Mouse (Mus musculus) kidney, embryonic 15.5 days (tissue): Measurements from ENCODE around the gene Rev3l. TPM values are rescaled to one million over a fixed set of nuclear protein-coding genes. Genes with fewer than 3 reads are reported as not detected.
"Not testable (repeated sequence)": the region's sequence is repeated elsewhere in the genome, so short reads cannot be mapped to it uniquely, and the experiment has no call there.

Experiments
- ATAC-seq: fragments of 200-750 bp; cut with Nextera tagmentation; replicated peaks from 2 replicates; pipeline ENCODE4 v1.8.0; 2017; ENCODE audit warnings: moderate TSS enrichment; ENCODE audit not compliant: low FRiP score
- H3K27ac ChIP-seq: fragments of 300-500 bp; sonication (generic); 2 replicates; pipeline ENCODE4 v1.5.1; 2015; ENCODE audit warnings: mild to moderate bottlenecking, inconsistent platforms
- H3K27me3 ChIP-seq: fragments of 300-500 bp; sonication (generic); 2 replicates; pipeline ENCODE4 v1.6.1; 2015; ENCODE audit warnings: inconsistent platforms
- H3K36me3 ChIP-seq: fragments of 300-500 bp; sonication (generic); 2 replicates; pipeline ENCODE4 v1.6.1; 2015; ENCODE audit warnings: inconsistent platforms
- H3K4me1 ChIP-seq: fragments of 300-500 bp; sonication (generic); 2 replicates; pipeline ENCODE4 v1.6.1; 2015; ENCODE audit warnings: inconsistent platforms
- H3K4me2 ChIP-seq: fragments of 300-500 bp; sonication (generic); 2 replicates; pipeline ENCODE4 v1.6.1; 2015; ENCODE audit warnings: moderate library complexity, mild to moderate bottlenecking, inconsistent platforms
- H3K4me3 ChIP-seq: fragments of 300-500 bp; sonication (generic); replicated peaks from 2 replicates; pipeline ENCODE4 v1.5.1; 2015; ENCODE audit warnings: mild to moderate bottlenecking, inconsistent platforms
- H3K9ac ChIP-seq: fragments of 300-500 bp; sonication (generic); 2 replicates; pipeline ENCODE4 v1.6.1; 2015; ENCODE audit warnings: mild to moderate bottlenecking, inconsistent platforms
- H3K9me3 ChIP-seq: fragments of 300-500 bp; sonication (generic); replicated peaks from 2 replicates; pipeline ENCODE4 v1.6.1; 2016; ENCODE audit warnings: inconsistent platforms
- WGBS: fragments of 180-500 bp; shearing (Covaris S2); methylation state at CpG from one replicate; pipeline ENCODE4 v1.1.7; 2015; ENCODE audit warnings: mixed read lengths; 5-methylcytosine and 5-hydroxymethylcytosine counted together
- polyA plus RNA-seq: library from polyadenylated mRNA; unstranded; fragments of >200 nt; fragmentation: Nextera tagmentation; extraction: Ambion mirVana; gene quantifications from 2 replicates; pipeline ENCODE4 v1.2.1, GENCODE M21; 2015

The Rev3l gene
- polyA plus RNA-seq, 1 experiment from 2014 or later: 15.5 TPM

GRCm38 (mm10) chr10:39842621-39843020 lies 110.7 kb downstream of the Rev3l start:
- Histone ChIP-seq H3K4me1 (no peaks in the 10 kb centered on the region), H3K27ac (no peak overlapping the region), H3K4me3 (no peak overlapping the region), H3K4me2 (no peak overlapping the region), H3K27me3 (no peaks in the 10 kb centered on the region), H3K36me3 (peaks cover 61% of the 10 kb centered on the region), H3K9me3 (no peaks in the 10 kb centered on the region), H3K9ac (no peak overlapping the region)
- no peak for ATAC-seq
- 90% methylated on average over 1 of the region's 1 CpGs for WGBS

DNA sequence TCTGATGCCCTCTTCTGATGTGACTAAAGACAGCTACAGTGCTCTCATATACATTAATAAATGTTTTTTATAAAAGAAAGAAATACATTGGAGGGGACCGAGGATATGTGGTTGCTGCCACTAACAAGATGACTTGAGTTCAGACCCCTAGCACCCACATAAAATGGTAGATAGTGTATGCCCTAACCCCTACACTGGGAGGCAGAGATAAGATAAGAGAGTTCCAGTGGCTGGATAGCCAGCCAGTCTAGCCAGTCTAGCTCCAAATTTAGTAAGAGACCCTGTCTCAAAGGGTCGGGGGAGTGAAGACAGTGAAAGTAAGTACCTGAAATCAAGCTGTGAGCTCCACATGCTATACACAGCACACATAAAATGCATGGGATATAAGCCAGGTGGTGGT lies 133.6 kb downstream of the Rev3l start:
- H3K4me2 ChIP-seq: no peak overlapping the region
- WGBS: 85% methylated on average over 2 of the region's 2 CpGs

DNA sequence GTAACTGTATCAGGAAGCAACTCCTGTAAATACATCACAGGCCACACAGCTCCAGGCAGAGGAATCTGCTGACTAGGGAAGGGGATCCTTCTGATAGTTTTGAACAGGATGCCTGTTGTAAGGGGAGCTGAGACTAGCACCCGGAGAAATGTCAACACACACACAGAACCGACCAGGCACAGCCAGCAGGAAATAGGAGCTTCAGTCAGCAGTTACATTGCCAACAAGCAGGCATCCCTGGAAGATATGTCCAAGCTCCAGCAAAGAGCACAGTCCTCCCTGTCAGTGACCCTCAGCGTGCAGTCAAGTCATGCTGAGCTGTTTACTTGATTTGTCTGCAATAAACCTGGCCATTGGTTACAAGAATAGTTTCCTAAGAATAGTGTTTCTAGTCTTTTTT lies 156.7 kb downstream of the Rev3l start:
- Histone ChIP-seq H3K27ac (no peak overlapping the region), H3K27me3 (no peaks in the 10 kb centered on the region), H3K4me3 (no peak overlapping the region), H3K9ac (no peak overlapping the region), H3K9me3 (no peaks in the 10 kb centered on the region), H3K36me3 (no peaks in the 10 kb centered on the region), H3K4me2 (no peak overlapping the region), H3K4me1 (no peaks in the 10 kb centered on the region)
- 53% methylated on average over 3 of the region's 3 CpGs for WGBS
- no peak for ATAC-seq

More for the DNA sequence above, 133.6 kb downstream of the Rev3l start:
- no peak overlapping the region for H3K4me3 ChIP-seq
- H3K4me1 ChIP-seq: no peaks in the 10 kb centered on the region
- H3K9me3 ChIP-seq: no peaks in the 10 kb centered on the region
- no peak overlapping the region for H3K9ac ChIP-seq
- peaks cover 70% of the 10 kb centered on the region for H3K36me3 ChIP-seq
- H3K27me3 ChIP-seq: no peaks in the 10 kb centered on the region
- H3K27ac ChIP-seq: no peak overlapping the region
- no peak for ATAC-seq

DNA sequence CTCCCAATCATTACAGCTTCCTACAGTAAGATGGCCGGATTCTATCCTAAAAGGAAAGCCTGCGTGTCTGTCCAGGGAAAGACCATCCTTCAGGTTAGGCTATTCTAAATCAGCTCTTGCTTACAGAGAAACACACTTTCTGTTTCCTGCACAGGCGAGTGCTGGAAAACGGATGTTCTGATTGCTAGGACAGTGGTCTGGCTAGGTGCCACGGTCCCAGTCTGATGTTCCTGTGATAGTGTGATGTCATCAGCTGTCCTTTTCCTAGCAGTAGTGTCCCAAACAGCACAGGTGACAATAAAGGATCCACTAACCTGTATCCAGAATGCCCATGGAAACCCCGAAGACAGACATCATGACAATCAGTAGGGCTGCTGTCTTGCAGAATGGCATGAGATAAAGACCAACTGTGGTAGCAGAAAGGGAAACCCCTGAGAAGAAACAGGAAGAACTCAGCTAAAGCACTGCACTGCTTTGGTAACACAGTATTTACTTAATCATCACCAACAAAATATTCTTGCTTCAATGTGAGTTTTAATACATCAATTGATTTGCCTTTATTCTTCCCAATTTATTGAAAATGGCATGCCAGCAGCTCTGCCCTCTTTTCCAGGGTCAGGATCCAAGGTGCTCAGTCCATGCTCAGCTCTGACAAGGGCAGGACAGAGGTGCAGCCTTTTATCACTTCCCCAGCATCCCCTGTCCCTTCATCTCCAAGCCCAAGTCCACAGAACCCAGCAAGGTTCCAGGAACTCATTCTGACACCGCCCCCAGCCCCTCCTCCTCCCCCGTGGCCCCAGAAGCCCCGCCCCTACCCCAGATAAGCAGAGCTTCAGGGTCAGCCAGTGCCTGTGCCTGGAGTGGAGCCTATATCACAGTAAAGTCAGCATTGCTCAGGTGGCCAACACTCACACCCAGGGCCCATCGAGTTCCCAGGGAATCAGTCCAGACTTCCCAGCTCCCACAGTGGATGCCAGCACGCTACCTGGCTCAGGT lies 162.1 kb downstream of the Rev3l start:
- Histone ChIP-seq H3K36me3 (no peaks in the 10 kb centered on the region), H3K27me3 (no peaks in the 10 kb centered on the region), H3K4me1 (peaks cover 7% of the 10 kb centered on the region), H3K4me3 (no peak overlapping the region), H3K27ac (no peak overlapping the region), H3K9me3 (no peaks in the 10 kb centered on the region), H3K4me2 (no peak overlapping the region), H3K9ac (no peak overlapping the region)
- WGBS: 70% methylated on average over 11 of the region's 11 CpGs
- no peak for ATAC-seq

GRCm38 (mm10) chr10:39896503-39896902 lies 164.6 kb downstream of the Rev3l start:
- H3K4me1 ChIP-seq: peaks cover 12% of the 10 kb centered on the region
- ATAC-seq: no peak

DNA sequence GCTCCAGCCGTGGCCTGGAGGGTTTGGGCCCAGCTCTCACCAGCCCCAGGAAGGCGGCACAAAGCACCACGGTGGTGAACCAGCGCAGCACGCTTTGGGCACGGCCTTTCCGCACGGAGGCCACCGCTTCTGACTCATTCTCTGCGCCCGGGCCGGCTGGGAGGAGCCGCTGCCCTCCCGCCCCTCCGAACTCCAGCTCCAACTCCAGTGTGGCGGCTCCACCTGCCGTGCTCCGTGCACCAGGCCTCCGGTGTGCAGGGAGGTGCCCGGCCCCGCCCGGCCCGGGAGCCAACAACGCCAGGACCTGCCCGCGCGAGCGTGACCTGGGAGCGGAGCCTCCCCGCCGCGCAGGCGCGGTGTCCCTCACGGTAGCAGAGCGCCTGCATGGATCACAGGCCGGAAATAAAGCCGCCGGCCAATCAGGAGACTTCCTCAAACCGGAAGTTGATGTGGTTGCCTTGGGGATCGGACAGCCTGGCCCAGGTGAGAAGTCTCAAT lies 167.0 kb downstream of the Rev3l start, which contains the start of gene Mfsd4b4:
Mfsd4b4 (minus strand) TSS at position 365 of the 498 bp plus-strand sequence.
- H3K9ac ChIP-seq: peak within 1 kb of the TSS; percentile 73
- H3K27me3 ChIP-seq: no peaks in the 10 kb centered on the region
- ATAC-seq: peak; percentile 99
- WGBS: 1% methylated on average over 41 of the region's 41 CpGs
- peak within 1 kb of the TSS; percentile 92 for H3K27ac ChIP-seq
- H3K4me3 ChIP-seq: peak within 1 kb of the TSS; percentile 75
- no peaks in the 10 kb centered on the region for H3K9me3 ChIP-seq
- no peaks in the 10 kb centered on the region for H3K36me3 ChIP-seq
- peak within 1 kb of the TSS; percentile 74 for H3K4me2 ChIP-seq
- peaks cover 12% of the 10 kb centered on the region for H3K4me1 ChIP-seq

More at GRCm38 (mm10) chr10:39896503-39896902, 164.6 kb downstream of the Rev3l start:
- Histone ChIP-seq H3K27ac (no peak overlapping the region), H3K27me3 (no peaks in the 10 kb centered on the region), H3K4me3 (no peak overlapping the region), H3K9ac (no peak overlapping the region), H3K4me2 (no peak overlapping the region), H3K9me3 (no peaks in the 10 kb centered on the region), H3K36me3 (no peaks in the 10 kb centered on the region)
- WGBS: 89% methylated on average over 5 of the region's 5 CpGs

- H3K4me2 ChIP-seq: no peak overlapping the region
- H3K9ac ChIP-seq: no peak overlapping the region
- H3K4me1 ChIP-seq: peaks cover 10% of the 10 kb centered on the region; the same call in 1 of the 2 replicates
- no peaks in the 10 kb centered on the region for H3K36me3 ChIP-seq
- H3K9me3 ChIP-seq: no peaks in the 10 kb centered on the region
- H3K4me3 ChIP-seq: no peak overlapping the region
- H3K27ac ChIP-seq: no peak overlapping the region
- no peaks in the 10 kb centered on the region for H3K27me3 ChIP-seq
- WGBS: 72% methylated on average over 3 of the region's 3 CpGs
- no peak for ATAC-seq
Observed at GRCm38 (mm10) chr10:39904191-39904590, 172.3 kb downstream of the Rev3l start.

DNA sequence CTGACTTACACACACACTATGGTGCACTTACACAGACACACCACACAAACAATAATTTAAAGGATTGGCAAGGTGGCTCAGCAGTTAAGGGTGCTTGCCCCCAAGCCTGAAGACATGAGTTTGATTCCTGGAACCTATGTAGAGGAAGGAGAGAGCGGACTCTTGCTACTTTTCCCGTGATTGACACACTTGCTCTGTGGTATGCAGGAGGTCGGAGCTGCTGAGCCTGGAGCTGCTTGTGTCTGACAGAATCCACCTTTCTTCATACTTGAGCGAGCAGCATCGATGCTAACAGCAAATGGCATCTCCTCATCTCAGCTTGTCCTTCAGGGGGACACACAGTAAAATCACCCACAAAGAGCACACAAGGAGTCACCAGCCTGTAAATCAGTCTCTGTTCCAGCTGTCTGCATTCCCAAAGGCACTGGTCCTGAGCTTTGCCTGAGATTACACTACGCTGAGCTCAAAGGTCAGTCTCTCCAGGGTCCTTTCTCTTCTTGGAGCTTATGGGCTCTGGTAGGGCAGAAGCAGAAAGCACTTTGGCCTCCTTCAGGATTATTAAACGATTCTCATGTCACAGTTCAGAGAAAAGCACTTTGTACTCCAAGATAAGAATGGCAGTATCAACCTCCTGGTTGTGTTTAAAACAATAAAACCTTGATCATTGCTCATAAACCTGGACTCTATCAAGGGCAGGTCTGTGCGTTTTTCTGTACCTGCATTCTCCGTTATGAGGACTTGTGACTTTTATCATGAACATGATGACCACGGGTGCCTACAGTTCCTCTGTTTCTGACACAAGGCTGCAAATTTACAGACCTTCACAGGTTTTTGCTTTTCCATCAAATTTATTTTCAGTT lies 175.1 kb downstream of the Rev3l start:
- Histone ChIP-seq H3K4me1 (peaks cover 5% of the 10 kb centered on the region; the same call in 1 of the 2 replicates), H3K27ac (peak overlapping the region; percentile 59; the same call in 1 of the 2 replicates), H3K9me3 (no peaks in the 10 kb centered on the region), H3K9ac (no peak overlapping the region), H3K27me3 (no peaks in the 10 kb centered on the region), H3K4me3 (no peak overlapping the region), H3K36me3 (no peaks in the 10 kb centered on the region), H3K4me2 (no peak overlapping the region)
- 50% methylated on average over 10 of the region's 10 CpGs for WGBS
- peak; percentile 75 for ATAC-seq

GRCm38 (mm10) chr10:39908768-39909441 lies 177.0 kb downstream of the Rev3l start:
- no peak overlapping the region for H3K4me2 ChIP-seq
- no peak overlapping the region for H3K9ac ChIP-seq
- no peak for ATAC-seq
- H3K4me1 ChIP-seq: peaks cover 5% of the 10 kb centered on the region; the same call in 1 of the 2 replicates
- H3K9me3 ChIP-seq: no peaks in the 10 kb centered on the region
- no peak overlapping the region for H3K27ac ChIP-seq
- 73% methylated on average over 13 of the region's 13 CpGs for WGBS
- no peak overlapping the region for H3K4me3 ChIP-seq
- H3K27me3 ChIP-seq: no peaks in the 10 kb centered on the region
- H3K36me3 ChIP-seq: no peaks in the 10 kb centered on the region

DNA sequence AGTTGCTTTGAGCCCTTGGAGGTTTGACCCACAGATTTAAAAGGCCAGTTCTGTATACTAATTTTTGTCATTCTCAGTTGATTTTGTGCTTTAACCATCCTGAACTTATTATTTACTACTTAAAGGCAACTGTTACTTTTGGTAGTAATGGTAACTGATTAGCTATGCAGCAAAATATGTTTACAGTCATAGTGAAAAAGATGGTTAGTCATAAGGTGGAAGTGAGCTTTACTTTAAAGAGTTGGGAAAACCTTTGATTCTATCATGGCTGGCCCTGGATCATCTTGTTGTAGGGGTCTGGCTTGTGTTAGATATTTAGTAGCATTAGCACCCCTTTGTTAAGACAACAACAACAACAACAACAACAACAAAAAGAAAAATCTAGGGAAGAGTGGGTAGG lies 180.7 kb downstream of the Rev3l start:
- H3K9me3 ChIP-seq: no peaks in the 10 kb centered on the region
- no peak for ATAC-seq
- no peaks in the 10 kb centered on the region for H3K36me3 ChIP-seq

DNA sequence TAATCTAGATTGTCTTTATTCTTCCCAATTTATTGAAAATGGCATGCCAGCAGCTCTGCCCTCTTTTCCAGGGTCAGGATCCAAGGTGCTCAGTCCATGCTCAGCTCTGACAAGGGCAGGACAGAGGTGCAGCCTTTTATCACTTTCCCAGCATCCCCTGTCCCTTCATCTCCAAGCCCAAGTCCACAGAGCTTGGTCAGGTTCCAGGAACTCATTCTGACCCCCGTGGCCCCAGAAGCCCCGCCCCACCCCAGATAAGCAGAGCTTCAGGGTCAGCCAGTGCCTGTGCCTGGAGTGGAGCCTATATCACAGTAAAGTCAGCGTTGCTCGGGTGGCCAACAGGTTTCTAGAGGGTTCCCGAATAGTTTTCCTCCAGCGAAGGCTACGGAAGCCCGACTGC lies 192.6 kb downstream of the Rev3l start:
- H3K9me3 ChIP-seq, H3K36me3 ChIP-seq, H3K27ac ChIP-seq, H3K4me3 ChIP-seq, H3K4me2 ChIP-seq, ATAC-seq, H3K4me1 ChIP-seq, H3K9ac ChIP-seq: not testable (repeated sequence)
- WGBS: 69% methylated on average over 8 of the region's 8 CpGs
- peaks cover 17% of the 10 kb centered on the region for H3K27me3 ChIP-seq

More for the DNA sequence above, 180.7 kb downstream of the Rev3l start:
- no peak overlapping the region for H3K4me2 ChIP-seq
- H3K27ac ChIP-seq: no peak overlapping the region
- 0 out of 2 replicates have a peak, but pooled peaks cover 2% of the 10 kb centered on the region for H3K4me1 ChIP-seq
- no peak overlapping the region for H3K9ac ChIP-seq
- no peaks in the 10 kb centered on the region for H3K27me3 ChIP-seq
- no peak overlapping the region for H3K4me3 ChIP-seq
